Mouse (Mus musculus) layer of hippocampus, postnatal 25 days (tissue): Measurements from ENCODE around the gene Pcsk6. TPM values are rescaled to one million over a fixed set of nuclear protein-coding genes. Genes with fewer than 3 reads are reported as not detected.
"Not testable (repeated sequence)": the region's sequence is repeated elsewhere in the genome, so short reads cannot be mapped to it uniquely, and the experiment has no call there.

ENCODE experiments used
- DNase-seq, 2 experiments: peaks; one replicate each; pipeline ENCODE4 v3.0.0; 2022; ENCODE audit warnings: mixed read lengths in 2 of 2, low spot score in 1 of 2; ENCODE audit errors: extremely low spot score in 1 of 2
- total RNA-seq, 2 experiments: library from RNA; stranded (reverse); gene quantifications; 2 replicates each; pipeline ENCODE4 v1.2.3; 2021

Gene Pcsk6
- total RNA-seq, 2 experiments from 2014 or later = 13.7 to 16.4 TPM

DNA sequence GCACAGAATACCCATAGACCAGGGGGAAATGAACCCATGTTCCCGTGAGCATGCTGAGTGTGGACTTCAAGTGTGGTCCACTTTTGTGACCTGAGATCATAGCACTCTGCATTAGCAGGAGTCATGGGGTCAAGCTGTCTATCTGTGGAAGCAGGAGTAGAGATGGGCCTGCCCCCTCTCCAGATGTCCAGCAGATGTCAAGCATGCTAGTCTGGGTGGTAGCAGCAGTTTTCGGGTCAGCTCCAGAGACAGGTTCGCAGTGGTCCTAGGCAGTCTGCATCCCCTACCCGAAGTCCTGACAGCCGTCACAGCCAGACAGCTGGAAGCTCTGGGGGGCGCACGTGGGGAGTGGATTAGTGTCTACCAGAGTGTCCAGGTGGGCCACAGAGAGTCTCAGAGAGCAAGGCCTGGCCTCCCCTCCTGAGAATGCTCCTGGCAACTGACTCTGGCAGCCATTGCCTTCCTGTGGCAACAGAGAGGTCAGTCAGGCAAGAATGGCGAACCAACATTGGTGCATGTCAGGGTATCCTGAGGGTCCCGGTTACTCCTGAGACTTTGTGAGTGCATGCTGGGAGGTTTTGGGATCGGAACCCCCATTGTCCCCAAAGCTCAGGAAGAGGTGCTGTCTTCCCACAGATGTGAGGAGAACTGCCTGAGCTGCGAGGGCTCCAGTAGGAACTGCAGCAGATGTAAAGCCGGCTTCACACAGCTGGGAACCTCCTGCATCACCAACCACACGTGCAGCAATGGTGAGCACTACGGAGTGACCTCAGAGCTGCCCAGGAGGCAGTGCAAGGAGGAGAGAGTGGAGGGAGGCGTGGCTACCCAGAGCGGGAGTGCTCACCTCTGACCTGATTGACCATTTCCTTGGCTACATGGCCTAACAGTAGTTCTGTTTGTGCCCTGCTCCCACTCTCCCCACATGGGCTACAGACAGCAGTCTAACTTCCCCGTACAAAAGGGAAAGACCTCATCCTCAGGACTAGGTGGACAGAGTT is 185.7 kb downstream of the Pcsk6 start:
- no peak for DNase-seq

DNA sequence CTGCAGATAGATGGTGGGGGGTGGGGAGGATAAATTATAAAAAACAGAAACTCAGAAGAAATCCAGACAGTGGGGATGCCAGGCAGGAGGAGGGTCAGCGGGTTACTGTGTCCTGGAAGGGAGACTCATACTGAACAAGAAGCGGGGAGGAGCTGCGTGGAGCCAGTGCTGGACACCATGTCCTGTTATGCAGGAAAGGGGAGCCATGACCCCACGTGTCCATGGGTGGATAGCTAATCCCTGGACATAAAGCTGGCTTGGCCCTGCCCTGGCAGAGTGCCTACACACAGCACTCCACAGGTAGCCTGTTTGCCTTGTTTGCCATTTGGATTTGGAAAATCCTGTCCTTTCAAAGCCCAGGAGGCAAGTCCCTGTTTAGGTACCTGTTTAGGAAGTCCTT is 186.4 kb downstream of the Pcsk6 start:
- no peak for DNase-seq

DNA sequence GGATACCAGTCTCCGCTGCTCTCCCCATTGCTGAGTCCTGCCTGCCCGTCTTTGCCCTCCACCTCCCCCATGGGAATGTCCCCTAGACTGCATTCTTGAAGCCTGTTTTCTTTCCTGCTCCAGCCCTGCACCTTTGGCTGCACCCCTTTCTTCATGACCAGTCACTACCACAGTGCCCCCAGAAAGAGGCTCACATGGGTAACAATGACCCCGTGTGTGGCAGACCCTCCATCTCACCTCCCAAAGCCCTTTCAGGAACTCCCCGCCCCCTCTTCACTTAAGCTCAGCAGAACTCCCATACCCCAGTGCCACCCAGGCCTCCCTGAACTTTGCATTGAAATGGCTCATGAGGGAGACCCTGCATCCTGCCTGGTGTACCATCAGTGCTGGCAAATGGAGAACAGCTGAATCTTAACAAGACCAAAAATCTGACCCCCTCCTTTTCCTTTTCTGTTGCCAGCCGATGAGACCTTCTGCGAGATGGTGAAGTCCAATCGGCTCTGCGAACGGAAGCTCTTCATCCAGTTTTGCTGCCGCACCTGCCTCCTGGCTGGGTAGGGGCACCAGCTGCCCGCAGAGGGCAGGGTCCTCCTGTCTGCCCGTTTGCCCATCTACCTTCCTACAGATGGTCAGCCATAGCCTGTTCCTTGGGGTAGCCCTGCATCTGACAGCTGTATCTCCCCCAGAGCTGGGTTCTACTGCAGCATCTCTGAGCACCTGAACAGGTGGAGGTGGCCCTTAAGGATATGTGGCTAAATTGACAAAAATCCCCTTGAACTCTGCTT is 187.1 kb downstream of the Pcsk6 start:
- no peak for DNase-seq

DNA sequence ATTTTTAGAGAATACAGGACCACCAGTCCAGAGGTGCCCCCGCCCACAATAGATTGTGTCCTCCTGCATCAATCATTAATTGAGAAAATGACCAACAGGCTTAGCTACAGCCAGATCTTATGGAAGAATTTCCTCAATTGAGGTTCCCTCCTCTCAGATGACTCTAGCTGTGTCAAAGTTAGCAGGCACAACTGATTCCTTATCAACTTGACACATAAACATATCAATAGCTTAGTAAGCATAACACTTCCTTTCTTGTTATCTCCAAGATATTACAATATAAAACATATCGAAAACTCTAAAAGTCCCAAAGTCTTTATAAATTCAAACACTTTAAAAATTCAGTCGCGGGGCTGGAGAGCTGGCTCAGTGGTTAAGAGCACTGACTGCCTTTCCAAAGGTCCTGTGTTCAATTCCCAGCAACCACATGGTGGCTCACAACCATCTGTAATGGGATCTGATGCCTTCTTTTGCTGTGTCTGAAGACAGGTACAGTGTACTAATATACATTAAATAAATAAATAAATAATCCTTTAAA is 192.5 kb downstream of the Pcsk6 start:
- no peak for DNase-seq

DNA sequence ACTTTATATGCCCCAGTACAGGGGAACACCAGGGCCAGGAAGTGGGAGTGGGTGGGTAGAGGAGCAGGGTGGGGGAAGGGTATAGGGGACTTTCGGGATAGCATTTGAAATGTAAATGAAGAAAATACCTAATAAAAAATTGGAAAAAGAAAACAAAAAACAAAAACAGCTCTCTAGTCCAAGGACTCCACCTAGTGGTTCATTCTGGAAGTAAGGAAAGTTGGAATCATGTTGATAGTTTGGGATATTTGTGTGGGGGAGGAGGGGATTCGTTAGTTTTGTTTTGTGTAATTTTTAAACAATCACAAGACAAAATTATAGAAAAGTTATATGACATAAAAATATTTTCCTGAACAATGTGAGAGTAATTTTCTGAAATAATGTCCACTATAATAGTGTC is 193.8 kb downstream of the Pcsk6 start:
- not testable (repeated sequence) for DNase-seq

DNA sequence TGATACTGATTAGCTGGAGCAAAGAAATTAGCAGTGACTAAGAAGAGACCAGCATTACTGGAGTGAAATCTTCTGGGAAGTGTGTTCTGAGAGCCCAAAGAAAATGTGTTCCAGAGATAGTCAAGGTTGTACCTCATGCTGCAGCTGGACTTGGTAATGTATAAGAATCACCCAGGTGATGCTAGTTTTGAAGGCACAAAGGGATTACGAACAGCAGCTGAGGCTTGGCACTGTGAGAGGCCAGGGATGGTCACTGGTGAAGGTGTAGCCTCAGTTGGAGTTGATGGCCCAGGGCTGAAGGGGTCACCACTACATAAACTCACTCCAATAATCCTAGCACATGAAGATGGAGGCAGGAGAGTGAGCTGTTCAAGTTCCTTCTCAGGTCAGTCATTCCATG is 197.2 kb downstream of the Pcsk6 start, which contains the start of gene Snrpa1:
Snrpa1 (plus strand) TSS at position 301 of the 400 bp plus-strand sequence.
- no peak for DNase-seq

DNA sequence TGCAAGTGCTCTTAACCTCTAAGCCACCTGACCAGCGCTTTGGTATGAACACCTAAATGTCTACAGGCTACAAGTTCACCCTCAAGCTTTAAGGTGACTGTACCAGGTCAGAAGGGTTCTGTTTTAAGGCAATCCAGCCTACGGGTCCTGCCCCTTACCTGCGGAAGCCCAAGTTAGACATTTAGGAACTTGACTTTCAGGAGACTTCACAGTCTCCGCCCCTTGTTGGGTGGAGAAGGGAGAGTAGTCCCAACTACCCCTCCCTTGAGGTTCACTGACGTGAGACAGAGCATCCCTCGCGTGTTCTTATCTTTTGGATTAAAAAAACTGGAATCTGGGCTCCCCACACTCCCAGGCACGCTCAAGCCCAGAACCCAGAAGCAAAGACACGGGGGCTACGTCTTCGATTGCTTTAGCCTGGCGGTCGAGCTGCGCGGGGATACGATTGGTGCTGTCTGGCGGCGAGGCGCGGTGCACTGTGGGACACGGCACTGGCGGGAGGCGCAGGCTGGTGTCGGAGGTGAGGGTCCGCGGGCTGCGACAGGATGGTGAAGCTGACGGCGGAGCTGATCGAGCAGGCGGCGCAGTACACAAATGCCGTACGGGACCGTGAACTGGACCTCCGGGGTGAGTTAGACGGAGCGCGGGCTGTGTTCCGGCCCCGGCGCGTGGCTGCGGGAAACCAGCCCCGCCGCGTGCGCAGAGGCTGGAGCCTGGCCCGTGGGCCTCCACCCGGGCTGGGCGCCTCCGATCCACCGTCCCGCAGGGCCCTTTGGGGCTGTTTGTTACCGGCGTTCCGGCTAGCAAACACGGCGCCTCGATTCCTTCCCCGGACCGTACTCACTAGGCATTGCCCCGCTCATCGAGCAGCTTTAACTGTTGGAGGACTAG is 198.8 kb downstream of the Pcsk6 start:
- peak; percentile 81 to 87 for DNase-seq

DNA sequence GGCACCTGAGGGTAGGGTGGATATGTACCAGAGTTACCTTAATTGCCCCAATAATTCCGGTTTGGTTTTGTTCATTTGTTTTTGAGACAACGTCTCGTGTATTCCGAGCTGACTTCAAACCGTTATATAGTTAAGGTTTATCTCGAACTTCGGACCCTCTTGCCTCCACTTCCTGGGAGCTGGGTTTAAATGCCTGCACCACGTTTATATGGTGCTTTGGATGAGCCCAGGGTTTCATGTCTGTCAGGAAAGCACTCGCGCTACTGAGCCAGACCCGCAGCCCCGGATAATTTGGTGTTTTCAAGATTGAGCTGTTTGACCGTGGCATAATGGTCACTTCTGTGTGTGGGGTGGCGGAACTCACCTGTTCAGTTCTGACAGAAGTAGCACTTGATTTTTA is 199.5 kb downstream of the Pcsk6 start:
- no peak for DNase-seq

DNA sequence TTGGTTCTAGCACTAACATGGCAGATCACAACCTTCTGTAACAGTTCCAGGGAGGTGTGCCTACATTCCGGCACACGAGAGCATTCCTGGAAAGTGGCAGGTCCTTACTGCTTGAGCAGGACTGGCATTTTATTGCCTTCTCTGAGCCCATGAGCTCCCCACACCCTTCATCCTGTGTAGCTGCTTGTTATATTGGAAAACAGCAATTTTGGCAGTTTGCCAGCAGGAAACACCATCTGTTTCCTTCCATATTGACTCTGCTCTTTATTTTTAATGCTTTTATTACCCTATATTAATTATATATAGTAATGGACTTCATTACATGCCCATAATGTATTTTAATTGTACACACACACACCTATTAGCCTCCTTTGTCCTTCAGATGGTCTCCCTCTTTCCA is 214.9 kb downstream of the Pcsk6 start:
- peak in 1 of 2 experiments; percentile 32 for DNase-seq

DNA sequence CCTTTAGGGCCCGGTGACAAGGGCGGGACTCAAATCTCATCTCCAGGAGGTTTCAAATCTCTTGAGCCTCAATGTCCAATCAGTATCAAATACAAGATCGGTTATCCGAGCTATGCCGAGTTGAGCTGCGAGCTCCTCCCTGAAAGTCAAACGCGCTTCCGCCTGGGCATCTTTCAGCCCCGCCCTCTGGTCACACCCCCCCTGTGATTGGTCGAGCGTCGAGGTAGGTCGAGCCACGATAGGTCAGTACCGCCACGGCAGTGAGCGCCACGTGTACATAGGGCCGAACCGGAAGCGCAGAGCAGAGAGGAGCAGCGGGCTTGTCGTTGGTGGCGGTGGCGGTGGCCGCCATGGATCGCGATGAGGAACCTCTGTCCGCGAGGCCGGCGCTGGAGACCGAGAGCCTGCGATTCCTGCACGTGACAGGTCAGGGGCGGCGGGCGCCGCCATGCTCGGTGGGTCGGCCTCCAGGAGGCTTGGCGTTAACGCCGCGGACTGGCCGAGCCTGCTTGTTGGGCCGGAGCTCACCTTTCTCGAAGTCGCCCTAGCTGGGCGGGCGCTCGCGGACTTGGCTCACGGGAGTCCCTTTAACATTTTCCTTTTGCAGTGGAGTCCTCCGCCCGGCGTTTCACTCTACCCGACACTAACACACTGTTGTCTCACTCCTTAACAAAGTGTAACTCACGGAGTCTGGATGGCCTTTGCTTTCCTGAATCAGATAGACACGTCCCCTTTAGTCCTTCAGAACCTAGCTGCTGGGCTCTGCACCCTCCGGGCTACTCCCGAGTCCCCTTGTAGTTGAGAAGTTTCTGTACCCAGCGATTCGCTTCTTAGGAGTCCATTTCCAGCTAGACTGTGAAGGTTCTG is 218.1 kb downstream of the Pcsk6 start, which contains the start of gene Selenos:
Selenos (plus strand) TSS at position 286 of the 867 bp plus-strand sequence.
- peak; percentile 80 to 86 for DNase-seq

DNA sequence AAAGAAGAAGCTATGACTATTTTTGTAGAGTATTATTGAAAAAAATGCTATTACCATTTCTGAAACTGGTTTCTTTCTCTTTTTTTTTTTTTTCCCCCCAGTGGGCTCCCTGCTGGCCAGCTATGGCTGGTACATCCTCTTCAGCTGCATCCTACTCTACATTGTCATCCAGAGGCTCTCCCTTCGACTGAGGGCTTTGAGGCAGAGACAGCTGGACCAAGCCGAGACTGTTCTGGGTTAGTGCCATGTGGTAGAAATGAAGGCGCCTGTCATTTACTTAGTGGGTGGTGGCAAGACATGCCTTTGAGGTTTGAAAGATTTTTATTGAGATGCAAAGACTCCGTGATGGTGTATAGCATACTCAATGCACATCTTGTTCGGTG is 218.7 kb downstream of the Pcsk6 start:
- no peak for DNase-seq

DNA sequence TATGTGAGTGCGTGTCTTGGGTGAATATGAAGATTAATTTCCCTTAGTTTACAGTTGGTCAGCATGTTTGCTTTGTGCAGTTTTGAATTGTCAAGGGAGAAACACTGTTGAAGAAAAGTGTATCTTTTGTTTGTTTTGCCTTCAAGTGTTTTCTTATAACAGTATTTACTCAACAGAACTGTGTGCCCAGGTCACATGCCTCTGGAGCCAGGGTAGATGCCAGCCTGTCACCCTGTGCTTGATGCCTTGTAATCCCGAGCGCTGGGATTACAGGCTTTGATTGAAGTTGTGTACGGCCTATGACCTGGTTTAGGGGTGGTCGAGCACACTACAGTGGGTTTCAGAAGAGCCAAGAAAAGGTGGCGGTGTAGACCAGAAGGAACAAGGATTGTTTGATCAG is 222.2 kb downstream of the Pcsk6 start:
- no peak for DNase-seq

DNA sequence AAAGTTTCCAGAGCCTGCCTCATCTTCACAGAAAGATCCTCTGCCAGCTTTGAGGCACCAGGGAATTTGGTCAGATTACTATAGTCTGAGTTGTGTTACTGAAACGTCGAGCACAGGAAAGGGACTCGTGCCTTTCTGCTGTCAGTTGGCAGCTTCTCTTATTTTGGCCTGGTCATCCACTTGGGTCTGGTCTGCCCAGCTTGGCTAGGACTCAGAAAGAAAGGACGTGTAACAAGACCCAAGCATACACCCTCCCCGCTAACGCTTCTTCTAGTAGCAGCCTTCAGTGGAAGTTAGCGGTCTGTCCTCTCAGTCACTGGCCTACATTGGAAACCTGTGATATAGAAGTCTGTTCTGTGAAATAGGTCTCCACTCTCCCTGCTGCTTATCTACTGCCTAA is 223.0 kb downstream of the Pcsk6 start:
- DNase-seq = no peak

DNA sequence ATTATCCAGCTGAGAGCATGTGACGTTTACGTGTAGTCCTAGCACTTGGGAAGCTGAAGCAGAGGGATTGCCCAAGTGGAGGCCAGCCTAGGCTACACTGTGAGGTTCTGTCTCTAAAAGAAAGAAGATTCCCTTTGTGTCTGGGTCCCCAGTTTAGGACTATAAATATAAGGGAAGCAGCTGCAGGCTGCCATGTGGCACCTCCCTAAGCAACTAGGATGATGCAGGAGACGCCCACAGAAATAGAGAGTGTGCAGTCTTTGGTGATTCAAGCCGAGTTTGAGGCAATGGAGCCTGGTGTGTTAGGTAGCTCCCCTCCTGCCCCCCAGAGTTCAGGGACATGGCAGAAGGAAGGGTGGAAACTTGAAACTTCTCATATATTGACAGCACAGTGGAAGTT is 226.1 kb downstream of the Pcsk6 start:
- no peak for DNase-seq

DNA sequence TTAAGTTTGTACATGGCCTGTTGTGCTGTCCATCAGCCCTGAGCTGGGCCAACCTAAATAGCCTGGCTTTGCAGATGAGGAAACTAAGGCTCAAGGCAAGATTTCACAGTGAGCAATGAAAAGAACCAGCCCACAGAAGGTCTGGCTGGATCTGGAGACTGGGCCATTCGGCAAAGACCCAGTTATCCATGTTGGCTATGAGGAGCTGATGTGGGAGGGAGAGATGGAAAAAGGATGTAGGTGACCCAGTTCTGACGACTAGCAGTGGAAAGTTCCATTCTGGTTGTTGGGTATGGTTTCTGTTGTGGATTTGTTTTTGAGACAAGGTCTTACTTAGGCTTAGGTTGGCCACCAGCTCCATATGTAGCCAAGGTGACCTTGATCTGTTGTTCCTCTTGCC is 226.5 kb downstream of the Pcsk6 start:
- DNase-seq = no peak

DNA sequence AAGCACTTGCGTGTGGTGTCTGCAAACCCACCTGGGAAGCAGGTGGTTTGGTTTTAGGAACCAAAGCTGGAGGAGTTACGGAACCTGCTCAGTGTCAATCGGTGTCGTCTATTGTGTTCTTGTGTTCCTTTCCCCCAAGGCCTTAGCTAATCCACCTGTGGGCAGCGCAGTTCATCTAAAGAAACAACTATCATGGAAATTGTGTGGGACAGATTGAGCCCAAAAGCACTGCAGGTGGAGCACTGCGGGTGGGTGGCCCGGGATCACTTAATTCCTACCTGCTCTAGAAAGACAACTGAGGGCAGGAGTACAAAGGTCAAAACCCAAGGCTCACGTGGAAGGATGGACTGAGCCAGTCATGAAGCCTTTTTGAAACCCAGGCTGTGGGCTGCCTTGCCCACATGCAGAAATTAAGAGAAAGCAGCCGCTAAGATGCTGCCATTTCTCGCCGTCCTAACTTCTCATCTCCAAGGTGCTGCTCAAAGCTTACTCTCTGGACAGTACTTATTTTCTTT is 229.2 kb downstream of the Pcsk6 start:
- no peak for DNase-seq

DNA sequence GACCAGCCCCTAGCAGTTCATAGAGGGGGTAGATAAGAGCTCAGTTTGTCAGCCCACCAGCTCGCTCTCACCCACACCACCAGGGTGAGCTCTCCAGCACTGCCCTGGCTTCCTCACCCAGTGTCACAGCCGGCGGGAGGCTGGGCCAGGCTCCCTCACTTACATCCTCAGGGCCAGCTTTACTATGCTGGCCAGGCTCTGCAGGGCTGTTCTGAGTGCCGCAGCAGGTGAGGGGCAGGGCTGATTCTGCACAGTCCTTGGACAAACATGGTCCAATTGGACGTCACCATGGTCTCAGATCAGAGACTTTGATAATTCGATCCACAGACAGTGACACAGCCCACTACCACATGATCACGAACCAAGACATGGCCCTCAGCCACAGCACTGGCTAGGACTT is 230.0 kb downstream of the Pcsk6 start:
- DNase-seq = no peak

DNA sequence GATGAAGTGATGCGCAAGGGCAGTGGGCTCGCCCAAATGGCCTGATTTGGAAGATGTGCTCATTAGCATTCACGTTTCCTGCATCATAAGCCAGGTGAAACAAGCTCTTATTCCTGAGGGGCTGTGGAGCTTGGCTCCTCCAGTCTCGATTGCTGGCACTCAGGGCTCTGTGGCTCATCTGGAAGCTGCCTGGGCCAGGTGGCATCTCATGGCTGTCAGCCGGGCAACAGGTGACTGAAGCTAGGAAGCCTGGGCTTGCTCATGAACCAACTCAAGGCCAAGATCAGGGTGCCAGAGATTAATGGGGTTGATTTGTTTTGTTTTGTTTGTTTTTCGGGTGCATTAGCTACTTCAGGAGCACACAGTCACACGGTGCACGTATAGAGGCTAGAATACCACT is 231.1 kb downstream of the Pcsk6 start:
- DNase-seq = no peak

DNA sequence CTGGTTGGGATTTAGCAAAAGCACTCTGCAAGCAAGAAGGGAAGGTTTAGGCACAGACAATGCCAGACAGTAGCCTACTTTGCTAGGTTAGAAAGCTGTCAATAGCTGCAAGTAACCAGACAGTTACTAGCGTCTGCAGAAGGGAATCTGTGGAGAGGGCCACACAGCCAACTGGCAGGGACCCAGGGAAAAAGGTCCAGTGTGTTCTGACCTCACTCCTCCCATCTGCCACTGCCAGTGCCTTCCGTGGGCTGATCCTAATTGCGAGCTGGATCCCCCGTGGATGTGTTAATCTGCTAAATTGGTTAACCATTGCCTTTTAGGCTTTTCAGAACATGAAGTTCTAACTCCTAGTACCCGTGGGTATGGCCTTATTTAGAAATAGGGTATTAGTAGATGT is 232.6 kb downstream of the Pcsk6 start:
- no peak for DNase-seq
